Mouse (Mus musculus) MEL (cell line): ENCODE data around the gene Ccnk. TPM values are rescaled to one million over a fixed set of nuclear protein-coding genes. Genes with fewer than 3 reads are reported as not detected.

Experiments used
- DNase-seq: peaks from one replicate; pipeline ENCODE4 v3.0.0; 2011; ENCODE audit warnings: low read depth, low spot score
- H3K27ac ChIP-seq: 2 replicates; pipeline ENCODE4 v1.5.1; 2012; ENCODE audit warnings: low read depth, mild to moderate bottlenecking, control low read depth, low read length, moderate library complexity; ENCODE audit not compliant: control insufficient read depth
- H3K27me3 ChIP-seq, 2 experiments: fragments of 150-350 bp in 1 of 2; sonication (generic) in 1 of 2; 2 replicates each; pipeline ENCODE4 v1.6.1; 2012; ENCODE audit warnings: low read length in 2 of 2, mild to moderate bottlenecking in 2 of 2, improper control_type of control experiment in 1 of 2, moderate library complexity in 1 of 2; ENCODE audit not compliant: insufficient read depth in 2 of 2, control insufficient read depth in 1 of 2
- H3K36me3 ChIP-seq, 2 experiments: 2 replicates each; pipeline ENCODE4 v1.6.1; 2012 to 2014; ENCODE audit warnings: low read length in 2 of 2, improper control_type of control experiment in 1 of 2, inconsistent platforms in 1 of 2, mild to moderate bottlenecking in 1 of 2; ENCODE audit not compliant: insufficient read depth in 2 of 2, control insufficient read depth in 1 of 2
- H3K4me1 ChIP-seq, 2 experiments: fragments of 150-350 bp in 1 of 2; sonication (generic) in 1 of 2; 2 replicates each; pipeline ENCODE4 v1.6.1; 2012; ENCODE audit warnings: low read length in 2 of 2, improper control_type of control experiment in 1 of 2, mild to moderate bottlenecking in 1 of 2; ENCODE audit not compliant: insufficient read depth in 2 of 2, control insufficient read depth in 1 of 2
- H3K4me3 ChIP-seq, 2 experiments: fragments of 150-350 bp in 1 of 2; sonication (generic) in 1 of 2; 2 replicates each; pipeline ENCODE4 v1.5.1; 2012; ENCODE audit warnings: low read depth in 2 of 2, low read length in 2 of 2, mild to moderate bottlenecking in 2 of 2, moderate library complexity in 2 of 2, control low read depth in 1 of 2, improper control_type of control experiment in 1 of 2; ENCODE audit not compliant: control insufficient read depth in 1 of 2, insufficient read depth in 1 of 2
- H3K79me2 ChIP-seq: 2 replicates; pipeline ENCODE4 v1.6.1; 2012; ENCODE audit warnings: mild to moderate bottlenecking, low read length, moderate library complexity; ENCODE audit not compliant: control insufficient read depth, poor library complexity, insufficient read depth
- H3K9ac ChIP-seq: 2 replicates; pipeline ENCODE4 v1.6.1; 2012; ENCODE audit warnings: low read depth, mild to moderate bottlenecking, control low read depth, low read length, moderate library complexity; ENCODE audit not compliant: control insufficient read depth, poor library complexity, severe bottlenecking
- H3K9me3 ChIP-seq: fragments of 150-350 bp; sonication (generic); replicated peaks from 2 replicates; pipeline ENCODE4 v1.6.1; 2012; ENCODE audit warnings: mild to moderate bottlenecking, low read length, improper control_type of control experiment, moderate library complexity; ENCODE audit not compliant: insufficient read depth
- BHLHE40 ChIP-seq: IDR thresholded peaks from 2 replicates; pipeline ENCODE4 v1.6.1; 2012; ENCODE audit warnings: low read depth, mild to moderate bottlenecking, inconsistent platforms, low read length, improper control_type of control experiment, borderline replicate concordance
- CHD1 ChIP-seq: IDR thresholded peaks from 2 replicates; pipeline ENCODE4 v1.6.1; 2012; ENCODE audit warnings: low read depth, mild to moderate bottlenecking, inconsistent platforms, low read length, improper control_type of control experiment
- CHD2 ChIP-seq: IDR thresholded peaks from 2 replicates; pipeline ENCODE4 v1.6.1; 2011; ENCODE audit warnings: low read length, improper control_type of control experiment
- CTCF ChIP-seq, 3 experiments: IDR thresholded peaks in 2 of 3; conservative IDR thresholded peaks in 1 of 3; 2 replicates each; pipeline ENCODE4 v1.5.1; 2011 to 2012; ENCODE audit warnings: low read length in 3 of 3, low read depth in 2 of 3, mild to moderate bottlenecking in 2 of 3, improper control_type of control experiment in 1 of 3, inconsistent platforms in 1 of 3, mixed read lengths in 1 of 3, moderate library complexity in 1 of 3; ENCODE audit not compliant: control insufficient read depth in 1 of 3, insufficient read depth in 1 of 3, poor library complexity in 1 of 3, severe bottlenecking in 1 of 3
- E2F4 ChIP-seq: IDR thresholded peaks from 2 replicates; pipeline ENCODE4 v1.6.1; 2011; ENCODE audit warnings: low read depth, low read length, improper control_type of control experiment, borderline replicate concordance
- ELF1 ChIP-seq: IDR thresholded peaks from 2 replicates; pipeline ENCODE4 v1.6.1; 2014; ENCODE audit warnings: low read depth, mild to moderate bottlenecking, inconsistent platforms, low read length, improper control_type of control experiment, moderate library complexity
- GABPA ChIP-seq: IDR thresholded peaks from 2 replicates; pipeline ENCODE4 v1.6.1; 2012; ENCODE audit warnings: low read depth, mild to moderate bottlenecking, inconsistent platforms, low read length, improper control_type of control experiment, moderate library complexity
- JUND ChIP-seq: IDR thresholded peaks from 2 replicates; pipeline ENCODE4 v1.6.1; 2011; ENCODE audit warnings: low read depth, mild to moderate bottlenecking, improper control_type of control experiment, low read length
- KAT2A ChIP-seq: conservative IDR thresholded peaks from 2 replicates; pipeline ENCODE4 v1.6.1; 2012; ENCODE audit warnings: low read depth, low read length, improper control_type of control experiment, inconsistent platforms
- MAFK ChIP-seq: IDR thresholded peaks from 2 replicates; pipeline ENCODE4 v1.6.1; 2011; ENCODE audit warnings: low read depth, mild to moderate bottlenecking, low read length, improper control_type of control experiment, borderline replicate concordance
- MAX ChIP-seq: IDR thresholded peaks from 2 replicates; pipeline ENCODE4 v1.6.1; 2011; ENCODE audit warnings: low read length, improper control_type of control experiment
- MAZ ChIP-seq: IDR thresholded peaks from 2 replicates; pipeline ENCODE4 v1.6.1; 2012; ENCODE audit warnings: low read depth, mild to moderate bottlenecking, inconsistent platforms, low read length, improper control_type of control experiment
- MEF2A ChIP-seq: IDR thresholded peaks from 2 replicates; pipeline ENCODE4 v1.6.1; 2014; ENCODE audit warnings: low read depth, mild to moderate bottlenecking, inconsistent platforms, low read length, improper control_type of control experiment; ENCODE audit not compliant: poor library complexity, insufficient replicate concordance, severe bottlenecking; ENCODE audit errors: extremely low read depth
- MYB ChIP-seq: IDR thresholded peaks from 2 replicates; pipeline ENCODE4 v1.6.1; 2011; ENCODE audit warnings: mild to moderate bottlenecking, low read depth, low read length, improper control_type of control experiment
- MYC ChIP-seq: IDR thresholded peaks from 2 replicates; pipeline ENCODE4 v1.6.1; 2011; ENCODE audit warnings: low read depth, mild to moderate bottlenecking, low read length, improper control_type of control experiment, moderate library complexity
- NELFE ChIP-seq: IDR thresholded peaks from 2 replicates; pipeline ENCODE4 v1.6.1; 2011; ENCODE audit warnings: low read depth, low read length, improper control_type of control experiment
- POLR2AphosphoS2 ChIP-seq: IDR thresholded peaks from 2 replicates; pipeline ENCODE4 v1.6.1; 2011; ENCODE audit warnings: low read length, improper control_type of control experiment
- POLR2AphosphoS5 ChIP-seq: IDR thresholded peaks from 2 replicates; pipeline ENCODE4 v1.6.1; 2012; ENCODE audit warnings: low read depth, borderline replicate concordance, mild to moderate bottlenecking, inconsistent platforms, low read length, moderate library complexity, mixed read lengths
- RAD21 ChIP-seq: IDR thresholded peaks from 2 replicates; pipeline ENCODE4 v1.6.1; 2011; ENCODE audit warnings: mild to moderate bottlenecking, low read depth, low read length, improper control_type of control experiment
- SIN3A ChIP-seq: IDR thresholded peaks from 2 replicates; pipeline ENCODE4 v1.6.1; 2012; ENCODE audit warnings: low read length, improper control_type of control experiment, inconsistent platforms
- SMC3 ChIP-seq: IDR thresholded peaks from 2 replicates; pipeline ENCODE4 v1.6.1; 2011; ENCODE audit warnings: low read depth, low read length, improper control_type of control experiment
- TAL1 ChIP-seq: IDR thresholded peaks from 2 replicates; pipeline ENCODE4 v1.6.1; 2012; ENCODE audit warnings: mild to moderate bottlenecking, inconsistent platforms, low read length, moderate library complexity, mixed read lengths
- UBTF ChIP-seq: IDR thresholded peaks from 2 replicates; pipeline ENCODE4 v1.6.1; 2012; ENCODE audit warnings: low read depth, mild to moderate bottlenecking, inconsistent platforms, low read length, improper control_type of control experiment, moderate library complexity, borderline replicate concordance; ENCODE audit not compliant: insufficient read depth
- USF2 ChIP-seq, 2 experiments: IDR thresholded peaks; 2 replicates each; pipeline ENCODE4 v1.6.1; 2011 to 2012; ENCODE audit warnings: improper control_type of control experiment in 2 of 2, low read length in 2 of 2, borderline replicate concordance in 1 of 2, inconsistent platforms in 1 of 2, low read depth in 1 of 2, mild to moderate bottlenecking in 1 of 2; ENCODE audit not compliant: insufficient read depth in 1 of 2
- ZKSCAN1 ChIP-seq: IDR thresholded peaks from 2 replicates; pipeline ENCODE4 v1.6.1; 2012; ENCODE audit warnings: low read depth, mild to moderate bottlenecking, inconsistent platforms, low read length, improper control_type of control experiment, moderate library complexity
- ZMIZ1 ChIP-seq: IDR thresholded peaks from 2 replicates; pipeline ENCODE4 v1.6.1; 2012; ENCODE audit warnings: low read depth, mild to moderate bottlenecking, inconsistent platforms, low read length, improper control_type of control experiment, moderate library complexity
- ZNF384 ChIP-seq: IDR thresholded peaks from 2 replicates; pipeline ENCODE4 v1.6.1; 2012; ENCODE audit warnings: low read depth, mild to moderate bottlenecking, inconsistent platforms, low read length, improper control_type of control experiment
- polyA plus RNA-seq, 2 experiments: library from polyadenylated mRNA; stranded (reverse) in 1 of 2; unstranded in 1 of 2; fragments of >175 nt in 1 of 2; fragments of >200 nt in 1 of 2; gene quantifications; 2 replicates each; pipeline versions ENCODE4 v1.2.1 to v1.2.4; 2012; ENCODE audit warnings: low replicate concordance in 2 of 2, low read depth in 1 of 2; ENCODE audit not compliant: insufficient read length in 2 of 2, insufficient read depth in 1 of 2, missing spikeins in 1 of 2
- total RNA-seq: library from RNA; depleted of rRNA; stranded (reverse); fragments of 300-350 nt; gene quantifications from 2 replicates; pipeline ENCODE4 v1.2.3, GENCODE M21; 2012

Ccnk gene
- total and polyA plus RNA-seq, 3 experiments, result 7.6 to 69.6 (median 62.8) TPM

DNA sequence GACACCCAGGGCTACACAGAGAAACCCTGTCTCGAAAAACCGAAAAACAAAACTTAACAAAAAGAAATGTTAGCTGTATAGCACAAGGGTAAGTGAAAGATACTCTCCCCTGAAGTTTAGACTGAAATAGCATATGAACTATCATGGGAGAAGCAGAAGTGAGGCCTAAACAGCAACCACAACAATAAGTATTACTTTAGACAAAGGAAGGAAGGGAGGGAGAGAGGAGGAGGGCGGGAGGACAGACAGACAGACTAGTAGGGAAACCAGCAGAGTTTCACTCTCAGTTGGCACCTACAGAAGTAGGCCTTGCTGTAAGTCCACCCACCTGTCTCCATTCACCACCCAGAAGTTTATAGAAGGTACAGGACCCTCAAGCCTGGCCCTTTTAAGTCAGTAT is 8.9 kb upstream of the Ccnk start:
- DNase-seq, result peak; percentile 14
- Histone ChIP-seq H3K27ac (no peak overlapping the region), H3K4me1 (peaks cover 3 to 8% of the 10 kb centered on the region in 2 experiments; a peak in 3 of 4 replicates), H3K9me3 (no peaks in the 10 kb centered on the region), H3K36me3 (peaks cover 1 to 6% of the 10 kb centered on the region in 2 experiments; a peak in 3 of 4 replicates), H3K27me3 (no peaks in the 10 kb centered on the region), H3K79me2 (peaks cover 42% of the 10 kb centered on the region), H3K4me3 (no peak overlapping the region), H3K9ac (no peak overlapping the region)
- TF ChIP-seq ZKSCAN1, result no peak
- no peak for TF ChIP-seq NELFE
- no peak for TF ChIP-seq CHD1
- TF ChIP-seq MEF2A, result no peak
- no peak for TF ChIP-seq MAFK
- no peak for TF ChIP-seq JUND
- no peak for TF ChIP-seq MYB
- no peak for TF ChIP-seq BHLHE40
- no peak for TF ChIP-seq SMC3
- no peak for TF ChIP-seq KAT2A
- no peak for TF ChIP-seq CTCF (IDR thresholded peaks at IDR 0.05 in 2 of 3, conservative IDR thresholded peaks at IDR 0.05 in 1 of 3; ENCODE audit: control insufficient read depth in 1 of 3, insufficient read depth in 1 of 3, low read depth in 2 of 3, low read length in 3 of 3, poor library complexity in 1 of 3, severe bottlenecking in 1 of 3)
- TF ChIP-seq UBTF, result no peak
- TF ChIP-seq ZMIZ1, result no peak
- no peak for TF ChIP-seq TAL1
- no peak for TF ChIP-seq POLR2AphosphoS2
- TF ChIP-seq ELF1, result no peak
- TF ChIP-seq GABPA, result no peak
- TF ChIP-seq POLR2AphosphoS5, result no peak
- no peak for TF ChIP-seq RAD21

DNA sequence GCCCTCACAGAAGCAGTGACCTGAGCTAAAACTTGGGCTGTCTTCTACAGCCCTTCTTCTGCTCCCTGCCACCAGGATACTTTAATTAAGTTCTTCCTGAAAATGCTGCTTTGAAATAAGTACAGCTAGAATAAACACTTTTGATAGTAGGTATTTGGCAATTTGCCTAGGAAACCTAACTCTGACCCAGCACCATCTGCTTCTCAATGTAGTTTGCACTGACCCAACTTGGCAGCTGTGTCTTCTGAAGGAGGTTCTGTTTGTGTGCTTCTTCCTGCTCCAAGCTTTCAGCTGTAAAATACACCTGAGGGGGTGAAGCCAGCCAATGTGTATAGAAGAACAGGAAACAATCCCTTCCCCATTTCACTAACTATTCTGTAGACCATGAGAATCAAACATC is 8.0 kb upstream of the Ccnk start:
- no peak overlapping the region for H3K4me3 ChIP-seq
- DNase-seq, result peak; percentile 31
- H3K4me1 ChIP-seq, result peaks cover 4 to 11% of the 10 kb centered on the region in 2 experiments
- no peaks in the 10 kb centered on the region for H3K27me3 ChIP-seq
- H3K79me2 ChIP-seq, result peaks cover 43% of the 10 kb centered on the region
- TF ChIP-seq MYB, result no peak
- TF ChIP-seq CHD2, result no peak
- no peak for TF ChIP-seq MAX
- no peak for TF ChIP-seq ZMIZ1
- no peak for TF ChIP-seq ZNF384
- TF ChIP-seq ZKSCAN1, result no peak
- TF ChIP-seq SIN3A, result no peak
- no peak for TF ChIP-seq GABPA
- TF ChIP-seq POLR2AphosphoS2, result no peak
- TF ChIP-seq MAZ, result no peak
- TF ChIP-seq MAFK, result no peak
- no peak for TF ChIP-seq E2F4
- no peak for TF ChIP-seq BHLHE40
- no peak for TF ChIP-seq MYC
- no peak for TF ChIP-seq KAT2A
- no peak for TF ChIP-seq USF2 (IDR thresholded peaks at IDR 0.05; ENCODE audit: borderline replicate concordance in 1 of 2, insufficient read depth in 1 of 2, low read depth in 1 of 2, low read length in 2 of 2)
- no peaks in the 10 kb centered on the region for H3K9me3 ChIP-seq
- H3K36me3 ChIP-seq, result peaks cover 2 to 9% of the 10 kb centered on the region in 2 experiments; a peak in 3 of 4 replicates
- H3K27ac ChIP-seq, result no peak overlapping the region
- no peak overlapping the region for H3K9ac ChIP-seq
